Mouse (Mus musculus) erythroblast, adult 5-6 weeks (primary cell): ENCODE measurements around the gene Synpo2. TPM values are rescaled to one million over a fixed set of nuclear protein-coding genes. Genes with fewer than 3 reads are reported as not detected.

Source experiments
- ATAC-seq: replicated peaks from 2 replicates; pipeline ENCODE4 v1.8.0; 2016; ENCODE audit warnings: moderate number of reproducible peaks, mild to moderate bottlenecking, moderate TSS enrichment, inconsistent platforms; ENCODE audit not compliant: poor library complexity, low FRiP score, severe bottlenecking
- total RNA-seq, 2 experiments: library from RNA; stranded (forward) in 1 of 2; stranded (reverse) in 1 of 2; fragments of 150-400 nt in 1 of 2; fragments of 200-764, 138-1000 nt in 1 of 2; gene quantifications; 2 replicates each; pipeline versions ENCODE4 v1.2.3 to v1.2.4; 2015 to 2017; ENCODE audit warnings: low replicate concordance in 2 of 2

Gene Synpo2
- total RNA-seq, 2 experiments from 2014 or later, result not detected

GRCm38 (mm10) chr3:123107830-123108549, 128.0 kb downstream of the Synpo2 start:
- no peak for ATAC-seq

- no peak for ATAC-seq
Observed at GRCm38 (mm10) chr3:123104325-123104724, 131.6 kb downstream of the Synpo2 start.

- no peak; the same call in 1 of the 2 replicates for ATAC-seq
Observed at GRCm38 (mm10) chr3:123103151-123103860, 132.6 kb downstream of the Synpo2 start.

GRCm38 (mm10) chr3:123101761-123102160, 134.2 kb downstream of the Synpo2 start:
- ATAC-seq, result no peak

- ATAC-seq, result no peak
Observed at GRCm38 (mm10) chr3:123095111-123095510, 140.8 kb downstream of the Synpo2 start.

GRCm38 (mm10) chr3:123093640-123094361, 142.1 kb downstream of the Synpo2 start:
- no peak for ATAC-seq

GRCm38 (mm10) chr3:123092913-123093639, 142.9 kb downstream of the Synpo2 start:
- ATAC-seq, result no peak

GRCm38 (mm10) chr3:123092442-123092841, 143.5 kb downstream of the Synpo2 start:
- no peak for ATAC-seq

GRCm38 (mm10) chr3:123089297-123090020, 146.5 kb downstream of the Synpo2 start:
- no peak for ATAC-seq

- no peak for ATAC-seq
Observed at GRCm38 (mm10) chr3:123088284-123088683, 147.7 kb downstream of the Synpo2 start.

GRCm38 (mm10) chr3:123085871-123086501, 150.0 kb downstream of the Synpo2 start:
- ATAC-seq, result no peak

GRCm38 (mm10) chr3:123081665-123082064, 154.3 kb downstream of the Synpo2 start:
- ATAC-seq, result no peak

GRCm38 (mm10) chr3:123080943-123081342, 155.0 kb downstream of the Synpo2 start:
- no peak for ATAC-seq

GRCm38 (mm10) chr3:123080017-123080725, 155.8 kb downstream of the Synpo2 start:
- ATAC-seq, result no peak

GRCm38 (mm10) chr3:123075759-123076158, 160.2 kb downstream of the Synpo2 start:
- ATAC-seq, result no peak

GRCm38 (mm10) chr3:123075034-123075433, 160.9 kb downstream of the Synpo2 start:
- ATAC-seq, result no peak

GRCm38 (mm10) chr3:123073351-123073750, 162.6 kb downstream of the Synpo2 start:
- no peak for ATAC-seq

GRCm38 (mm10) chr3:123072472-123072871, 163.5 kb downstream of the Synpo2 start:
- no peak for ATAC-seq
